Mouse (Mus musculus) adrenal gland, adult (tissue): ENCODE measurements around the gene Rpl13.

Source experiments
- DNase-seq, 2 experiments: peaks; one replicate each; pipeline ENCODE4 v3.0.0; 2022 to 2023; ENCODE audit warnings: low spot score in 1 of 2; ENCODE audit not compliant: inconsistent age in 2 of 2

The Rpl13 gene

DNA sequence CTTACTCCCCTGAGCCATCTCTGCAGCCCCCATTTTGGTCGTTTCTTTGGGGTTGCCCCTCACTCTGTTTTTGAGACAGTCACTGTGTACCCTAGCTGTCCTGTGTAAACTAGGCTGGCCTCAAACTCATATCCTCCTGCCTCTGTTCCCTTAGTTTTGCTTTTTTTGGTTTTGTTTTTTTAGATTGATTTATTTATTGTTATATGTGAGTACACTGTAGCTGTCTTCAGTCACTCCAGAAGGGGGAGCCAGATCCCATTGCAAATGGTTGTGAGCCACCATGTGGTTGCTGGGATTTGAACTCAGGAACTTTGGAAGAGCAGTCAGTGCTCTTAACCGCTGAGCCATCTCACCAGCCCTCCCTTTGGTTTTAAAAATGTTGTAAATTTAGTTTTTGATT is 4.4 kb downstream of the Rpl13 start:
- peak in 1 of 2 experiments; percentile 57 for DNase-seq

DNA sequence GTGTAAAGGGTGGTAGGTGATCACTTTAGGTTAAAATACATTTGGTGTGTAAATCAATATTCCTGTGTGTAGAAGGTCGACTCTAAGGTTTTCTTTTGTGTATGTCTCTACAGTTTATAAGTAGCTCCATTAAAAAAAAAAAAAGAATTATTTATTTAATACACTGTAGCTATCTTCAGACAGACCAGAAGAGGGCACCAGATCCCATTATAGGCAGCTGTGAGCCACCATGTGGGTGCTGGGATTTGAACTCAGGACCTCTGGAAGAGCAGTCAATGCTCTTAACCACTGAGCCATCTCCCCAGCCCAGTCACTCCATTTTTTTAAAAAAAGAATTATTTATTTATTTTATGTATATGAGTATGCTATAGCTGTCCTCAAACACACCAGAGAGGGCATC is 5.9 kb downstream of the Rpl13 start:
- no peak for DNase-seq

DNA sequence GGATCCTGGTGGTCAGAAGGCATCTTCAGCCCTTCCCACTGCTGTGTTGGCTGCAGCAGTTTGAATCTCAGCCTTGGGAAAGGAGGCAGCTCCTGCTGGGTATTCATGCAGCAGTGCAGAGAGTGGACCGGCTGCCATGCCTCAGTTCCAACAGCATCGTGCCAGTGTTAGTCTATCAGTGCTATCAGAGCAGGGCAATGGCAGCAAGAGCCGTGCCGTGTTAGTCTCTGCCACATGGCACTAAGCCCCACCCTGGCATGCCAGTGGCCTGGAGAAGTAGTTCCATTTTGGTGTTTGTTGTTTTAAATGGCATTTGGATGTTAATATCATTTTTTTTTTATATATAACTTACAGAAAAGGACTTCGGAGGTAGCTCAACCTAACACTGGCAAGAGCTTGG is 6.8 kb downstream of the Rpl13 start:
- DNase-seq, result no peak

DNA sequence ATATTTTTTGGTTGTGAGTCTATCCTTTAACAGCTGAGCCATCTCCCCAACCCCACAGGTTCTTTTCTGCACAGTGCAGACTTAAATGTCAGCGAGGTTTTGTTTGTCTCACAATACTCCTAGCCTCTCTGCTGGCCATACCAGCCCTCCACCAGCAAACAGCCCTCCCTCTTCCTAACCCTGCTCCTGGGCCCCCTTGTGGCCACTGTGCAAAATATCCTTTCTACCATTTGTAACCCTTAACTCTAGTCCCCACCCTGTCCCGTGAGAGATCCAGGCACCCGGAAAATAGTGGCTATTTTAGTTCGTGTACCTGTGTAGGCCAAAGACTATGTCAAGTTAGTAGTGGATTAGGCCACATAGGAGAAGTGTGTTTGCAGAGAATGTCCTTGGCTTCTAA is 8.5 kb downstream of the Rpl13 start:
- DNase-seq, result peak; percentile 49 to 79

DNA sequence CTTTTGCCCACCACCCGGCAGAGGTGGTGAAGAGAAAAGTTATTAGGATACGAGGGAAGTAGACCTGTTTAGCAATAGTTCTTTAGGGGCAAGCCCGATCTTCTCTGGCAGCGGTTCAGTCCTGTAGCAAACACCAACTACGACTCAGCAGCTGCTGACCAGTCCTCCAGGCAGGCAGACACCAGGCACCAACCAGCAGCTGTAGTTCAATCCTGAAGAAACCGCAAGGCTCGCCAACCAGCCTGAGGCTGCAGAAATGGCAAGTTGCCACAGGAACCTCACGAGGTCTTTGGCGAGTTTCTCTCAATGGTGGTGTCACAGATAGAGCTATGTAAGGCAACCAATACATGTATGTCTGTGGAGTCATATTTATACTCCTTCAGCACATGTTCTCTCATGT is 10.7 kb downstream of the Rpl13 start:
- no peak for DNase-seq

DNA sequence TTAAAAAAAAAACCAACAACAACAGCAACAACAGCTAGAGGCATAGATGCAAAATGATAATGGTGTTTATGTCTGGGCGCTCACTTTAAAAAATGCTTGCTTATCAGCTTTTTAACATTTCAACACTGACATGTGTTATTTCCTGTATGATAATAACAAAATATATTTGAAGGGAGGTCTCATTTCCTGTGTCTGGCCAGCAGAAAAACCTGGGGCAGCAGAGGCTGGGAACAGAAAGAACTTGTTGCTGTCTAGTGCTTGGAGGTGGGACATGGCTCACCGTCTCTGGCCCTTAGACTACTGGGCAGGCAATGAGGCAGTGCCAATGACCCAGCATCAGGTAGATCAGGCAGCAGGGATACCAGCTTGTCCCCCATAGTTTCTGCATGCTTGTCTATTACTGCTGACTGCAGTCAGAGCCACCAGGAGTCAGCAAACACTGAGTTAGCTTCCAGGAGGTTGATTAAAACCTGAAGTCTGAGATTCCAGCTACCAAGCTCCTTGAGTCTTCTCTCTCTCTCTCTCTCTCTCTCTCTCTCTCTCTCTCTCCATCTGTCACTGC is 11.8 kb downstream of the Rpl13 start:
- no peak for DNase-seq

DNA sequence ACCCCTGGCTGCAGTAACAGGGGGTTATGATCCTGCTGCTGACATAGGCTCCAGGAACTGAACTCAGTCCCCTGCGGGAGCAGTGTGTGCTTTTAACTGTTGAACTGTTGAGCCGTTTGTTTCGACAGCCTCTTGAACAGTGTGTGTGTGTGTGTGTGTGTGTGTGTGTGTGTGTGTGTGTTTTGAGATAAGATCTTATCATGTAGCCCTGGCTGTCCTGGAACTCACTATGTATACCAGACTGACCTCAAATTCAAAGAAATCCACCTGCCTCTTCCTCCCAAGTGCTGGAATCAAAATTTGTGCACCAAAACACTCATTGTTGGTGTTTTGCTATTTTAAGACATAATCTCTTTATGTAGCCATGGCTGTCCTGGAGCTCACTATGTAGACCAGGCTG is 12.5 kb downstream of the Rpl13 start:
- no peak for DNase-seq

DNA sequence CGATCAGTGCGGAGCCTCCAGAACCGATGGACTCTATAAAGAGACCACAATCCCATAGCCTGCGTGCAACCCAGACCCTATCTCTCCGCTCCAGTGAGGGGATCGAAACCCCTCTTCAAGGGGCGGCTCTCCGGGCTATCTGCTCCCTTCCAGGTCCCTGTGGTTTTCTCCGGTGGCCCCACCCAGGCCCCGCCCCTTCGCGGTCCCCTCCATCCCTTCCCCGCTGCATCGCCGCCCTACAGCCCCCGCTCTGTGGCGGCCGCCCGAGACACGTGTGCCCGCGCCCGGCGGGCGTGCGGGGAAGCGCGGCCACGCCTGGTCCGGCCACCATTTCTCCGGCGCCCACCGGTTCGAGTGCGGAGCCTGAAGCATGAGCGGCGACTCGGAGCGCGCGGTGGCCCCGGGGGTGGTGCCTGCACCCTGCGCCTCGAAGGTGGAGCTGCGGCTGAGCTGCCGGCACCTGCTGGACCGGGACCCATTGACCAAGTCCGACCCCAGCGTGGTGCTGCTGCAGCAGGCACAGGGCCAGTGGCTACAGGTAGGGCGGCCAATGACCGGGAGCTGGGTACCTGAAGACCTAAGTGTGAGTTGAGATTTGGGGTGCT is 15.1 kb downstream of the Rpl13 start, which contains the start of gene Cpne7:
Cpne7 (plus strand) TSS at position 248 of the 605 bp plus-strand sequence.
- DNase-seq, result peak in 1 of 2 experiments; percentile 59

DNA sequence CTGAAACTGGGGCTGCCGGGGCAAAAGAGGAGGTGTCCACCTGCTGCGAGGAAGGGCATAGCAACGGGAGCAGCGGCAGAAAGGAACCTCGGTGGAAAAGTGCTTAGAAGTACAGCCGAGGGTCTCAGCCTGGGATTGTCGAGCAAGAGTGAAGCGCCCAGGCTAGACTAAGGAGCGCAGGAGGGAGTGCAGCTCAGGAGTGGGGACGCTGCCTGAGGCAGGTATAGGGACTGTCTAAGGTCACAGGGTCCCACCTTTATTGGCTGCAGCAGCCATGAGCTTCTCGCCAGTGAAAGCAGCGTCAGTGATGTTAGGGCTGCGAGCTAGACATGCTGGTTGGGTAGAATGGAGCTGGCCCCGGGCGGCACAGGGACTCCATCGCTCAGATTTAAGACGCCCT is 15.6 kb downstream of the Rpl13 start:
- DNase-seq, result no peak

DNA sequence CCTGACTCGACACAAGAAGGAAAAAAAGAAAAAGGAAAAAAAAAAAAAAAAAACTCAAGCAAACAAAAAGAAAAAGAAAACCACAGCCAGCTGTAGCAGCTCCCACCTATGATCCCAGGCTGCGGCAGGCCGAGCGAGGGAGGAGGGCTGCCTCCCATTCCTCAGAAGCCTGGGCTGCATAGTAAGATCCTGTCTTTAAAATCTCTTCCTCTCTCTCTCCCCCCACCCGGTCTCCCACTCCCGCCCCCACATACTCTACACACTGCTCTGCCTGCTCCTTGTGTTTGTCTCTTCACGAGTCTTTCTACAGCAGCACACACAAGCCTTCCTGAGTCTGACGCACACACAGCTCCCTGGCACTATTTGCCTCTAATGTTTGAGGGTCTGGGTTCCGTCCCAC is 19.9 kb downstream of the Rpl13 start:
- no peak for DNase-seq

DNA sequence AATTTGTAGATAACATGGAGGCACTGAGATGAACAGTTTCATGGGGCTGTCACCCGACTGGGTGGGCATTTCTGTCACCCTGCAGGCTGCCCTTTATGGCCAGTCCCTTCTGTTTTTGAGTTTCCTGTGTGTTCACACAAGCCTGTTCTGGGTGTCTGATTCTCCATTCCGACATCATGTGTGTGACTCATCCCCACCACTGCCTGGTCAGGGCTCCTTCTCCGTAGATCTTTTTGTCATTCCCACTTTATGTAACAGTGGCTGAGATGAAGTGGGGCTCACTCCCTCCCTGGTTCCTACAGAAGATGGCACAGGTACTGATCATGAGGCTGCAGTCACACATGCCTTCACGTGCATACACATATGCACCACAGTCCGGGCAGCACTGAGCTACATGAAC is 20.5 kb downstream of the Rpl13 start:
- DNase-seq, result no peak

DNA sequence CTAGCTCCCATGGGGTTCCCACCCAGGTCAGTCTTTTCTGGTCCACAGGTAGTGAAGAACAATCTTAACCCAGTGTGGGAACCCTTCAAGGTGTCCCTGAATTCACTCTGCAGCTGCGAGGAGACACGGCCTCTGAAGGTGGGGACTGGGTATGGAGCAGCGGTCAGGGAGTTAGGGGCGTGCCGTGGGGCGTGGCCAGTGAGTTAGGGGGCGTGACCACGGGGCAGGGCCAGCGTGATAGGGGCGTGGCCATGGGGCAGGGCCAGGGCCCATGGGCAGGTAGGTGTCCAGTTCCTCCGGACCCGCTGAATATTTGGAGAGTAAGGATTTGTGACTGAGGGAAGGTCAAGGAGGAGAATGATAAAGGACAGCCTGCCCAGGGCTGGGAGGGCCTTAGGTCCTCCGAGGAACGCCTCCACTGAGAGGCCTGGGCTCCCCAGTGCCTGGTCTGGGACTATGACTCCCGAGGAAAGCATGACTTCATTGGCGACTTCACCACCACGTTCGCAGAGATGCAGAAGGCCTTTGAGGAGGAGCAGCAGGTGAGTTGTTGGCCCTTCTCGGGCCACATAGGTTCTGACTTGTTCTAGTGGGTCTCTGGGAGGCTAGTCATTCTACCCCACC is 24.2 kb downstream of the Rpl13 start:
- DNase-seq, result peak; percentile 41 to 67

DNA sequence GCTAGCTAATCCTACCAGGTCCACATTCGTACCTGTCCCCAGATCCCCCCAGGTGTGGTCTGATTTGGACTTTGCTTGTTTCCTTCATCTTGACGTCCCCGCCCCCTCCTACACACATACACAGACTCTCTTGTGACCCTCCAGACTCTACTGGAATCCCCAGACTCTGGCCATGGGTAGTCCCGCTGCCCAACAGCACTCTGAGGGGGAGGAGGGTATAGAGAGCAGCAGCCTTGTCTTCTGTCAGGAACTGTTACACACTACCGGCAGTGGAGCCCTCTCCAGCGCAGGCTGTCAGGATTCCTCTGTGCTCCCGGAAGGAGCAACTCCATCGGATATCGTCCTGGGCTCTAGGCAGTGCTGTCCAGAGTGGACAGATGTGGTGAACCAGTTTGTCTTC is 28.9 kb downstream of the Rpl13 start:
- no peak for DNase-seq

DNA sequence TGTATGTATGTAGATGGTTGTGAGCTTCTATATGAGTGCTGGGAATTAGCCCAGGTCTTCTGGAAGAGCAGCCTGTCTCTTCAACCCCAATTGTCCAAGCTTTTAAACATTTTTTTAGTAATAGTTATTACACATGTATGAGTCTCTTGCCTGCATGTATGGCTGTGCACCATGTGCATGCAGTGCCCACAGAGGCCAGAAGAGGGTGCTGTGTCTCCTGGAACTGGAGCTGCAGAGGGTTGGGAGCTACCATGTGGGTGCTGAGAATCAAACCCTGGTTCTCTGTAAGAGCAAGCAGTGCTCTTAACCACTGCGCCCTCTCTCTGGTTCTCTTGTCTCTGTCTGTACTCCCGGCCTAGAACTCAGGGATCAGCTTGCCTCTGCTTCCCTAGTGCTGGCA is 30.8 kb downstream of the Rpl13 start:
- DNase-seq, result no peak

DNA sequence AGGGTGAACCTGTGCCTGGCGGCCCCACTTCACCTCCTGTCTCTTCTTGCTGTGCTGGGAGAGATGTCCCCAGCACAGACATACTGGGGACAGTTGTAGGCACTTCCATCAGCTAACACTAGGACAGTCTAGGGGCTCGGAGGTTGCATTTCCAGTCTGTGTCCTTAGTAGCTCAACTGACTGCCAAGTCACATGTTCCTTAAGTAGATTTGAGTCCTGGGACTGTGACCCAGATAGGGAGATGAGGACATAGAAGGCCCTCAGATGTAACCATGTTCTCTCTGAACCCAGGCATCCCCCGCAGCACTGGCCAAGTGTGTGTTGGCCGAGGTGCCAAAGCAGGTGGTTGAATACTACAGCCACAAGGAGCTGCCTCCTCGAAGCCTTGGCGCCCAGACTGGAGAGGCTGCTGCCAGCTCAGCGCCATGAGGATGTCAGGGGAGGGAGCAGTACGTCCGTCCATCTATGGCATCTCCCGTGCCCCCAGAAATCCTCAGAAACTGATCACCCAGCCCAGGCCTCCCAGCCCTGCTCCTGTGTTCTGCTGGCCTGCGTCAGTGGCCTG is 32.1 kb downstream of the Rpl13 start:
- no peak for DNase-seq

DNA sequence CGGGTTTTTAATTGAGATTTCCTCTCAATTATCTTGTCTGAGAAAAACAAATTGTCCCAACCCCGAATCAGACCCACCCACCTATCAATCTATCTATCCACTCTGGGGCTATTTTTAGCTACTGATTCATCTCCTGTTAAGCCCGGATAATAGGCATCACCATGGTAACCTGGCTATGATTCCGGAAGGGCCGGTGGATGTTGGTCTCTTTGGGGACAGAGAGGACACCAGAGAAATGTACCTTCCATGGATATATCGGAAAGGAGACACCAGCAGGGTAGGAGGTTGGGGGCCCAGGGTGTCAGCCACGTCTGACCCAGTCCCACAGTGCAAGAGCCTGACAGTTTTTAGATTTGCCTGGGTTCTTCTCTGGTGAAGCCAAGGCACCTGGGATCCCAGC is 33.3 kb downstream of the Rpl13 start:
- DNase-seq, result peak; percentile 47 to 85

DNA sequence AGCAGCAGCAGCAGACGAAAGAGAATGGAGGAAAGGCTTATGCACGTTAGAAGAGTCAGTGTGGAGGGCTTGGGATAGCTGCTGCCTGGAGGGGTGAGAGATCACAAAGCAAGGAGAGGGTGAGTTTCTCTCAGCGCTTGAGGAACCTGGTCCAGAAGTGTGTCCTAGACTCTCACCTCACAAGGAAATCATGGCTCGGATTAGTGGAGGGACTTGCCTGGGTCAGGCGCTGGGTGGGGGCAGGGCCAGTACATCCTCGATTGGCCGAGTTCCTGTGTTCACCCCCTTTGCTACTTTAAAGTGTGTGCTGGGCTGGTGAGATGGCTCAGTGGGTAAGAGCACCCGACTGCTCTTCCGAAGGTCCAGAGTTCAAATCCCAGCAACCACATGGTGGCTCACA is 33.7 kb downstream of the Rpl13 start:
- no peak for DNase-seq

DNA sequence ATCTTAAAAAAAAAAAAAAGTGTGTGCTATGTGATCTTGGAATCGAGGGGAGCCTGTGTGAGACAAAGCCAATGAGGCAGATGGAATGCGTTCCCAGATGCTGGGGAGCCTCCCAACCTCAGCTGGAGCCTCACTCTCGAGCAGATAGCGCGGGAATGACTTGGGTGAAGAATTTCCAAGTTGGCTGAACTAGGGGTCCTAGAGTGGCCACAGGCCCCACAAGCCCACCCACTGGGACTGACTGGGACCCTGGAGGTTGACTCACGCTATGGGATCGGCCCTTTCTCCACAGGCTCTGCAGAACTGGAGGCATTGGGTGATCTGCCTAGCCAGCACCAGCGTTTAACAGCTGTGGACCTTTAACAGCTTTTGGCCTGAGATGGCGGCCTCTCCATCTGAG is 34.1 kb downstream of the Rpl13 start:
- DNase-seq, result no peak

DNA sequence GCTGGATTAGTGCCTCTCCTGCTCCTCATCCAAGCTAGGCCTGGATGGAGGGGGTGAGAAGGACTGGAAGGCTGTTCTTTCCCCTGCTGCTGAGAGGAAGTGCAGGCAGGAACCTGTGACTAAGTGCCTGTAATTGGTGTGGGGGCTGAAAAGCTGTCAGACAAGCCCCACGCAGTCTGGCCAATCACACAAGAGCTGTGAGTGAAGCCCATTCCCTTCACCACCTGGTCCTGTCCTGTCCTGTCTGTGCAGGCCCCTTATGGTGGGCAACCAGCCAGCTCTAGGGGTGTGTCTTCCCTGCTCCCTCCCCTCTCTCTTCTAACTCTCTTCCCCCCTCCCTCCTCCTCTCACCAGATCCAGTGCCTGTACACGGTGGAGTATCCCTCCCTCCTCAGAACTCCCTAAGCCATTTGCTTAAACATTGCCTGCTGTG is 35.5 kb downstream of the Rpl13 start:
- peak; percentile 40 to 65 for DNase-seq

DNA sequence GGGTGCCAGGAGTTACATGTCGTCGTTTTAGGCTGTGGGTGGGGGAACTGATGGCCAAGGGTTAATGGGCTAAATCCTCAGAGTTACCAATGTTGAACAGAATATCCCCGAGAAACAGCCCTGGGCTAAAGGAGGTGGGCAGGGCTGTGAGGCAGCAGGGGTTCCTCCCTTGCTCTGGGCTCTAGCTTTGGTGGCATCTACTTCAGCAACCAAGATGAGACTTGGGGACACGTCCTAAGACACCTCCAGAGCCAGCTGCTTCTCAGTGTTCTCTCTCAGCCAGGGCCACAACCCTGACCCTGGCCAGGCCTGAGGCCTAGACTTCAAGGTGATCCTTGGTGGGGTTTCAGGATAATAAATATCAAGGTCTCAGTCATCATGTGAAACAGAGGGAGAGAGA is 36.6 kb downstream of the Rpl13 start:
- DNase-seq, result peak in 1 of 2 experiments; percentile 52

DNA sequence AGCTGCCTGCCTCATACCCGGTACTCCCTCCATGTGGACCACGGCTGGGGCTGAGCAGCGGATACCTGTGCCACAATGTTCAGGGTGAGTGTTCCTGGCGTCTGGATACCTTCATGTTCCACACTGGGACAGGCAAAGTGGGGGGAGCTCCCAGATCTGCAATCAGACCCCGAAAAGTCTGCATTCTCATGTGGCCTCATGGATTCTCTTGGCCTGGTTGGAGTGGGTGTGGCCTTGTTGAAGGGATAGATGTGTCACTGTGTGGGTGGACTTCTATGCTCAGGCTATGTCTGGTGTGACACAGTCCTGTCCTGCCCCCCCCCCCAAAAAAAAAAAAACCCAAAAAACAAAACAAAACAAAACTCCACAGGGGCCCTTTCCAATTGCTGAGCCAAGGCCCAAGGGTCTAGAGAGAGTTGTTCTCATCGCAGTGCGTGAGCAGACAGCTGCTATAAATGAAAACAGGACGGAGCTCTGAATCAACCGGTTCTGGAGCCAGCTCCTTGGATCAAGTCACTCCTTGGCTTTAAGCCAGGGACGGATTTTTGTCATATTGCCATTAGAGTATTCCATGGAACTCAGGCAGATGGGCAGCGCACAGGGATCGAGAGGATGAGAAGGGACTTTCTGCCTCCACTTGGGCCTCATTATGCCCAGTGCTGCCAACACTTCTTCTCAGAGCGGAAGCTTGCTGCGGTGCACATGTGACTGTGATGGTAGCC is 39.8 kb downstream of the Rpl13 start:
- peak; percentile 82 to 97 for DNase-seq

DNA sequence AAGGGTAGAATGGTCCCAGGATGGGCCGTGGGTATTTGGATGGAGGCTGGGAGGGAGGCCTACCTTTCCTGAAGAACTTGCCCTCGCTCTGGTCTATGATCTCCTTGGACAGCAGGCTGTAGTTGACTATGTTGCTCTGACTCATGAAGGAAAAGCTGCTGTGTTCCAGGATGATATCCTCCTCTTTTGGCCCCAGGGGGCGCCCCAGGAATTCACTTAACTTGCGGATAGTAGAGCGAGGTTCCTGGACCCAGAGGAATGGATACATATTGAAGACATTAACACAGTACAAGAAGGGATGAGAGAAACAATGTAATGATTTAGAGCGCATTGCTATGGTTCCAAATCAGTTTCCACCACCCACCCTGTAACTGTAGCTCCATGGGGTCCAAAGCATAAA is 43.1 kb downstream of the Rpl13 start:
- peak; percentile 53 to 78 for DNase-seq
